Mouse (Mus musculus) kidney, embryonic 16.5 days (tissue): Measurements from ENCODE around the gene Dusp10. TPM values are rescaled to one million over a fixed set of nuclear protein-coding genes. Genes with fewer than 3 reads are reported as not detected.

ENCODE experiments used
- ATAC-seq: fragments of 200-750 bp; cut with Nextera tagmentation; 2 replicates; pipeline ENCODE4 v1.8.0; 2017; ENCODE audit warnings: moderate TSS enrichment; ENCODE audit not compliant: low FRiP score, low TSS enrichment
- H3K27ac ChIP-seq: fragments of 300-500 bp; sonication (generic); 2 replicates; pipeline ENCODE4 v1.5.1; 2014; ENCODE audit warnings: low read length
- H3K27me3 ChIP-seq: fragments of 300-500 bp; sonication (generic); 2 replicates; pipeline ENCODE4 v1.6.1; 2014; ENCODE audit warnings: low read length, control low read depth, mixed read lengths; ENCODE audit not compliant: insufficient read depth
- H3K36me3 ChIP-seq: fragments of 300-500 bp; sonication (generic); 2 replicates; pipeline ENCODE4 v1.6.1; 2014; ENCODE audit warnings: low read length, control low read depth, mixed read lengths; ENCODE audit not compliant: insufficient read depth
- H3K4me1 ChIP-seq: fragments of 300-500 bp; sonication (generic); 2 replicates; pipeline ENCODE4 v1.6.1; 2014; ENCODE audit warnings: low read length, control low read depth, mixed read lengths; ENCODE audit not compliant: insufficient read depth
- H3K4me2 ChIP-seq: fragments of 300-500 bp; sonication (generic); replicated peaks from 2 replicates; pipeline ENCODE4 v1.6.1; 2014; ENCODE audit warnings: low read depth, low read length
- H3K4me3 ChIP-seq: fragments of 300-500 bp; sonication (generic); 2 replicates; pipeline ENCODE4 v1.5.1; 2014; ENCODE audit warnings: mild to moderate bottlenecking, low read length
- H3K9ac ChIP-seq: fragments of 300-500 bp; sonication (generic); replicated peaks from 2 replicates; pipeline ENCODE4 v1.6.1; 2014; ENCODE audit warnings: low read length
- H3K9me3 ChIP-seq: fragments of 300-500 bp; sonication (generic); 2 replicates; pipeline ENCODE4 v1.6.1; 2016; ENCODE audit warnings: low read length, control low read depth
- WGBS: fragments of 180-500 bp; shearing (Covaris S2); extraction: QIAGEN DNeasy Blood & Tissue Kit; methylation state at CpG from one replicate; pipeline ENCODE4 v1.1.7; 2014; 5-methylcytosine and 5-hydroxymethylcytosine counted together
- polyA plus RNA-seq: library from polyadenylated mRNA; unstranded; fragments of >200 nt; fragmentation: Nextera tagmentation; extraction: Ambion mirVana; gene quantifications from 2 replicates; pipeline ENCODE4 v1.2.1, GENCODE M21; 2015

Gene Dusp10
- polyA plus RNA-seq, 1 experiment from 2014 or later, result 7.1 TPM

- Histone ChIP-seq H3K27ac (no peak overlapping the region), H3K36me3 (no peaks in the 10 kb centered on the region), H3K4me2 (no peak overlapping the region), H3K27me3 (no peaks in the 10 kb centered on the region), H3K9me3 (no peaks in the 10 kb centered on the region), H3K4me3 (no peak overlapping the region), H3K9ac (no peak overlapping the region), H3K4me1 (no peaks in the 10 kb centered on the region)
- no peak for ATAC-seq
- WGBS, result 55% methylated on average over 3 of the region's 3 CpGs
Observed at GRCm38 (mm10) chr1:184082661-184083060, 69.6 kb downstream of the Dusp10 start.

- WGBS, result 86% methylated on average over 7 of the region's 7 CpGs
- ATAC-seq, result no peak
- H3K27me3 ChIP-seq, result no peaks in the 10 kb centered on the region
- no peak overlapping the region for H3K9ac ChIP-seq
- H3K27ac ChIP-seq, result no peak overlapping the region
- H3K4me1 ChIP-seq, result no peaks in the 10 kb centered on the region
- H3K4me3 ChIP-seq, result no peak overlapping the region
- H3K9me3 ChIP-seq, result no peaks in the 10 kb centered on the region
- no peaks in the 10 kb centered on the region for H3K36me3 ChIP-seq
- no peak overlapping the region for H3K4me2 ChIP-seq
Observed at GRCm38 (mm10) chr1:184083166-184083565, 70.1 kb downstream of the Dusp10 start.

- Histone ChIP-seq H3K4me1 (no peaks in the 10 kb centered on the region), H3K9me3 (no peaks in the 10 kb centered on the region), H3K27me3 (no peaks in the 10 kb centered on the region), H3K9ac (no peak overlapping the region), H3K4me3 (no peak overlapping the region), H3K36me3 (no peaks in the 10 kb centered on the region), H3K4me2 (no peak overlapping the region), H3K27ac (no peak overlapping the region)
- no peak for ATAC-seq
- WGBS, result 86% methylated on average over 3 of the region's 3 CpGs
Observed at GRCm38 (mm10) chr1:184084961-184085360, 71.9 kb downstream of the Dusp10 start.

DNA sequence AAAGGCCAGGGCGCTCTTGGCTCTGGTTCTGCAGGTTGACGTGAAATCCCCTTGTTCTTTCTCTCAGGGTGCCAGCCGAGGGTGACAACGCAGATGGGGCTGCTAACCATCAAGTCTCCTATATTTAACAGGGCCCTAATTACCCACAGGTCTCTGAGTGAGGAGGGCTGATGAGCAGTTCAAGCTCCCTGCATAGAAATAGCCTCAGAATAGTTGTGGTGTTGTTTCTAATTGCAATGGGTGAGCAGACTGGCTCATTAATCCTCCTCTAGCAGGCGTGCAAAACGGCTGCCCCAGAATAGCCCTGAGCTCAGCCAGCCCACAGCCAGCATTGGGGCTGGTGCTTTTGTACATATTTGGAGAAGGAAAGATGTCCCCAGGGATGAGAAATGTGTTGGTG, 77.4 kb downstream of the Dusp10 start:
- no peak for ATAC-seq
- H3K36me3 ChIP-seq, result no peaks in the 10 kb centered on the region
- H3K4me2 ChIP-seq, result no peak overlapping the region
- 36% methylated on average over 6 of the region's 6 CpGs for WGBS
- H3K9ac ChIP-seq, result no peak overlapping the region
- H3K27ac ChIP-seq, result no peak overlapping the region
- H3K9me3 ChIP-seq, result no peaks in the 10 kb centered on the region
- no peak overlapping the region for H3K4me3 ChIP-seq
- no peaks in the 10 kb centered on the region for H3K4me1 ChIP-seq
- H3K27me3 ChIP-seq, result no peaks in the 10 kb centered on the region

DNA sequence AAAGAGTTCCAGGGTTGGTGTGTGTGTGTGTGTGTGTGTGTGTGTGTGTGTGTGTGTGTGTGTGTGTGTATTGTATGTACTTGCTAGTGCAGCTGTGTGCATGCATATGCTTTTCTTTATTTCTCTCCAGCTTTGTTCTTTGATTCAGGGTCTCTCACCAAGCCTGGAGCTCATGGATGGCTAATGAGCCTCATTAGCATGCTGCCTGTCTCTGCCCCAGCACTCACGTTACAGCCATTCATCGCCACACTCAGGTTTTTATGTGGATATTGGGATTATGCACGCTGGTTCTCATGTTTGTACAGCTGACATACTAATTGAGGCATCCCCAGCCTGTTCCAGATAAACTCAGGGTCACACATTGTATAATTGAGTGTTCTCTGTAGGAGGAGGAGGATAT, 81.8 kb downstream of the Dusp10 start:
- Histone ChIP-seq H3K4me1 (no peaks in the 10 kb centered on the region), H3K9me3 (no peaks in the 10 kb centered on the region), H3K27me3 (no peaks in the 10 kb centered on the region), H3K4me2 (no peak overlapping the region), H3K4me3 (no peak overlapping the region), H3K36me3 (no peaks in the 10 kb centered on the region), H3K9ac (no peak overlapping the region), H3K27ac (no peak overlapping the region)
- no peak for ATAC-seq
- WGBS, result 36% methylated on average over 3 of the region's 3 CpGs

GRCm38 (mm10) chr1:184100414-184100813, 87.3 kb downstream of the Dusp10 start:
- ATAC-seq, result no peak
- Histone ChIP-seq H3K27me3 (no peaks in the 10 kb centered on the region), H3K4me3 (no peak overlapping the region), H3K4me2 (no peak overlapping the region), H3K9me3 (no peaks in the 10 kb centered on the region), H3K9ac (no peak overlapping the region), H3K4me1 (no peaks in the 10 kb centered on the region), H3K36me3 (no peaks in the 10 kb centered on the region), H3K27ac (no peak overlapping the region)
- WGBS, result 89% methylated on average over 5 of the region's 5 CpGs

- ATAC-seq, result no peak
- Histone ChIP-seq H3K27ac (no peak overlapping the region), H3K4me2 (no peak overlapping the region), H3K4me1 (no peaks in the 10 kb centered on the region), H3K4me3 (no peak overlapping the region), H3K36me3 (no peaks in the 10 kb centered on the region), H3K9me3 (no peaks in the 10 kb centered on the region), H3K27me3 (no peaks in the 10 kb centered on the region), H3K9ac (no peak overlapping the region)
- WGBS, result 83% methylated on average over 9 of the region's 9 CpGs
Observed at GRCm38 (mm10) chr1:184100927-184101749, 88.0 kb downstream of the Dusp10 start.

DNA sequence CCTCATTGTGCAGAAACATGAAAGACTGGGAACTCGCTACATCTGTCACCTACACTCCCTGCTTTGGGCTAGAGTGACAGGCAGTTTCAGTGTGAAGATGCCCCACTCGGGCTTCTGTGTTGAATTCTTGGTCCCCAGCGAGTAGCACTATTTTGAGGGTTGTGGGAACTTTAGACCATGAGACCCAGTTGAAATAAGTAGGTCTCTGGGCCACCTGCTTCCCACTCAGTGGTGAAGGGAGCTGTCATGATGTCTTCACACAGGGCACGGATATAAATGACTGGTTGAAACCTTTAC, 88.6 kb downstream of the Dusp10 start:
- no peaks in the 10 kb centered on the region for H3K9me3 ChIP-seq
- H3K4me2 ChIP-seq, result no peak overlapping the region
- ATAC-seq, result no peak
- H3K4me3 ChIP-seq, result no peak overlapping the region
- no peaks in the 10 kb centered on the region for H3K27me3 ChIP-seq
- H3K4me1 ChIP-seq, result no peaks in the 10 kb centered on the region
- WGBS, result 70% methylated on average over 4 of the region's 4 CpGs
- H3K27ac ChIP-seq, result no peak overlapping the region
- H3K9ac ChIP-seq, result no peak overlapping the region
- no peaks in the 10 kb centered on the region for H3K36me3 ChIP-seq

DNA sequence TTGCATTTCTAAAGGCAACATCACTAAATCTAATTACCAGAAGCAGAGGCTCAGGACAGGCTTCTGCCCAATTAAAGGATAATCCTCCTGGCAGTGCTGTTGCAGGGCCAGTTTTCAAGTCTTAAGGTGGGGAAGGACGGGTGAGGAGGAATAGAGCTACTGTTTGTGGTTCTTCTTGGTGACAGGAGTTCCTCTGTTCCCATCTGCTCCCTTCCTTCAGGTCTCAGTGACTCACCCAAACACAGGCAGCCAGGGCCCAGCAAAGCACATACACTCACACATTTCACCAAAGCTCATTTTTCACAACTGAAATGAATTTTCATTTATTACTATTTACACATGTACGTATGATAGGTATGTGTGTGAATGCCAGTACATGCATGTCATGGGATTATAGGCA, 93.7 kb downstream of the Dusp10 start:
- no peaks in the 10 kb centered on the region for H3K9me3 ChIP-seq
- no peaks in the 10 kb centered on the region for H3K36me3 ChIP-seq
- H3K27me3 ChIP-seq, result no peaks in the 10 kb centered on the region
- H3K27ac ChIP-seq, result no peak overlapping the region
- no peak overlapping the region for H3K9ac ChIP-seq
- no peak overlapping the region for H3K4me3 ChIP-seq
- H3K4me2 ChIP-seq, result no peak overlapping the region
- 71% methylated on average over 2 of the region's 2 CpGs for WGBS
- H3K4me1 ChIP-seq, result no peaks in the 10 kb centered on the region
- ATAC-seq, result no peak

- no peaks in the 10 kb centered on the region for H3K4me1 ChIP-seq
- no peak overlapping the region for H3K9ac ChIP-seq
- H3K36me3 ChIP-seq, result no peaks in the 10 kb centered on the region
- 80% methylated on average over 4 of the region's 4 CpGs for WGBS
- no peak overlapping the region for H3K4me2 ChIP-seq
- H3K4me3 ChIP-seq, result no peak overlapping the region
- no peaks in the 10 kb centered on the region for H3K9me3 ChIP-seq
- no peak overlapping the region for H3K27ac ChIP-seq
- ATAC-seq, result no peak
- H3K27me3 ChIP-seq, result no peaks in the 10 kb centered on the region
Observed at GRCm38 (mm10) chr1:184107448-184107847, 94.3 kb downstream of the Dusp10 start.
